8 mouse cellular contexts compared by ENCODE assay signal in the genomic region with DNA sequence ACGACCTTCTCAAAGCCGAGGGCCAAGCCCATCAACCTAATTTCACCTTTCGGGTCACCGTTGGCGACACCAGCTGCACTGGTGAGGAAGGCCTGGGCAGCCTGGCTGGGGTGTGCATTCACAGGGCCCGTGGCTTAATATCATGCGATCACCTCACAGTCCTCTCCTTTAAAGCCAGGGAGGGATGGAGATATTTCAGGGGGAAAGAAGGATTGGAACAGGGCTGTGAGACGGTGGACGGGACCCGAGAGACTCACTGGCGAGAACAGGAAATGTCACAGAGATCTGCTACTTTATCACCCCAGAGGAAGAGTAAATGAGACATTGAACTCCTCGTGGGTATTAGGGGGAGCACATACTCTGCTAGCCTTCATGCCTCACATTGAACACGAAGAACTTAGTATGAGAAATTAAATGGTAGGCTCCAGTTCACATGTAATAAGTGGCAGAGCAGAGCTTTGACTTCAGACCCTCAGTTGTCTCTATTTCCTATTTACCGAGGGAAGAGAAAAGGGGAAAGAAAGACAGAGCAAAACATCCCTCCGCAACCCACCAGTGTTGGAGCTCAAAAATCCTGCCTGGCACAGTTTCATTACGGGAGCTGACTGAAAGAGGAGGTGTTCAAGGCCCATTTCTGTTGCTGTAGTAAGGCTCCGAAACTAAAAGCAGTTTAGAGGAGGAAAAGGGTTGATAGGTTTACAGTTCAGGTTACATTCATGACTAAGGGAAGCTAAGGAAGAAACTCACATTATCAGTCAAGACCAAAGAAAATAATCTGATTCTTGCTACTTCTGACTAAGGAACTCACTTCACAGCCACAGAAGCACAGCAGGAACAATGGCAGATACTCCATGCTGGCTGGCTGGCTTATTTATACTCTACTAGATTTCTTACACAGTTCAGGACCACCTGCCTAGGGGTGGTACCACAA. TPM values are rescaled to one million over a fixed set of nuclear protein-coding genes. Genes with fewer than 3 reads are reported as not detected.
DNase-seq lines count a peak whose midpoint lies in the region; ATAC-seq lines count a peak whose summit lies in the region.

No protein-coding gene starts in this region.

- H3K27ac ChIP-seq in liver, embryonic 11.5 days (ENCODE audit: low read depth, low read length): 0 out of 2 replicates have a peak overlapping the region, but pooled peaks have one; percentile 98

- peaks cover 15% of the 10 kb centered on the region for H3K27me3 ChIP-seq in erythroblast, embryonic 14.5 days (ENCODE audit: control insufficient read depth)
- no peaks in the 10 kb centered on the region for H3K27me3 ChIP-seq in liver, embryonic 11.5 days (replicated peaks; ENCODE audit: control insufficient read depth, insufficient read depth, low read length)

- ATAC-seq in erythroblast, adult 5-6 weeks (replicated peaks; ENCODE audit: low FRiP score, poor library complexity, severe bottlenecking): no peak
- ATAC-seq in liver, embryonic 11.5 days (replicated peaks; ENCODE audit: low FRiP score): no peak
- ATAC-seq in activated CD4-positive, CD25-positive, alpha-beta regulatory T cell, adult 4 months: no peak

- DNase-seq in thymus, postnatal 4 days: peak; percentile 23
- no peak for DNase-seq in thymus, postnatal 36 days
- no peak for DNase-seq in liver, embryonic 11.5 days (ENCODE audit: low spot score)
- DNase-seq in retina, embryonic 14.5 days (ENCODE audit: low spot score): no peak
- no peak for DNase-seq in ovary, postnatal 36 days (ENCODE audit: low spot score)

- H3K9ac ChIP-seq in liver, embryonic 11.5 days (ENCODE audit: low read depth, low read length): peak overlapping the region; percentile 94

- H3K4me1 ChIP-seq in erythroblast, embryonic 14.5 days (ENCODE audit: control insufficient read depth): peaks cover 57% of the 10 kb centered on the region
- H3K4me1 ChIP-seq in liver, embryonic 11.5 days (replicated peaks; ENCODE audit: control insufficient read depth, insufficient read depth, low read length): peaks cover 28% of the 10 kb centered on the region

- H3K36me3 ChIP-seq in erythroblast, embryonic 14.5 days (ENCODE audit: control insufficient read depth): peaks cover 42% of the 10 kb centered on the region
- peaks cover 14% of the 10 kb centered on the region; the same call in 1 of the 2 replicates for H3K36me3 ChIP-seq in liver, embryonic 11.5 days (ENCODE audit: control insufficient read depth, insufficient read depth, low read length)

- no peaks in the 10 kb centered on the region for H3K9me3 ChIP-seq in erythroblast, embryonic 14.5 days (ENCODE audit: control insufficient read depth, low read length)
- no peaks in the 10 kb centered on the region for H3K9me3 ChIP-seq in liver, embryonic 11.5 days (ENCODE audit: control insufficient read depth, low read length)

- peak overlapping the region; percentile 95 for H3K4me3 ChIP-seq in erythroblast, embryonic 14.5 days (replicated peaks)
- H3K4me3 ChIP-seq in liver, embryonic 11.5 days (ENCODE audit: low read depth, low read length): peak overlapping the region; percentile 77

- WGBS in liver, embryonic 11.5 days: 44% methylated on average over 17 of the region's 17 CpGs

- H3K4me2 ChIP-seq in liver, embryonic 11.5 days: peak overlapping the region; percentile 96

RNA-seq across cellular contexts. Expression of gene Tarbp2, which starts 1.5 kb away (rescaled TPM):
- polyA plus RNA-seq in erythroblast, embryonic 14.5 days (2012): 11.9 and 12.1 TPM in 2 replicates
- total RNA-seq in erythroblast, adult 5-6 weeks (2015; ENCODE audit: low replicate concordance): 3.5 and 7.3 TPM in 2 replicates
- total RNA-seq in erythroblast, adult 5-6 weeks (2017; ENCODE audit: low replicate concordance): 9.6 and 13.5 TPM in 2 replicates
- polyA plus RNA-seq in liver, embryonic 11.5 days (2014; fragmentation: Nextera tagmentation; extraction: Ambion mirVana): 96.7 and 105 TPM in 2 replicates
- 10 to 100 TPM; 25.3 to 25.9 TPM for polyA plus RNA-seq in activated CD4-positive, CD25-positive, alpha-beta regulatory T cell, adult 4 months (2017; shearing (Covaris generic))

RNA-seq across cellular contexts. Expression of gene Map3k12, which starts 2.6 kb away (rescaled TPM):
- polyA plus RNA-seq in erythroblast, embryonic 14.5 days (2012): 0.01 TPM in 2 replicates
- not detected in 2 replicates for total RNA-seq in erythroblast, adult 5-6 weeks (2015; ENCODE audit: low replicate concordance)
- 0.34 and 1.1 TPM in 2 replicates for total RNA-seq in erythroblast, adult 5-6 weeks (2017; ENCODE audit: low replicate concordance)
- polyA plus RNA-seq in liver, embryonic 11.5 days (2014; fragmentation: Nextera tagmentation; extraction: Ambion mirVana): 7.7 and 7.9 TPM in 2 replicates
- polyA plus RNA-seq in activated CD4-positive, CD25-positive, alpha-beta regulatory T cell, adult 4 months (2017; shearing (Covaris generic)): 1 to 10 TPM; 5.5 to 6.2 TPM

RNA-seq across cellular contexts. Expression of gene Npff, which starts 5.3 kb away (rescaled TPM):
- 0.16 and 0.17 TPM in 2 replicates for polyA plus RNA-seq in erythroblast, embryonic 14.5 days (2012)
- total RNA-seq in erythroblast, adult 5-6 weeks (2015; ENCODE audit: low replicate concordance): 4.6 TPM in 1 of 2 replicates, not detected in the other
- 5.9 TPM in 1 of 2 replicates, not detected in the other for total RNA-seq in erythroblast, adult 5-6 weeks (2017; ENCODE audit: low replicate concordance)
- polyA plus RNA-seq in liver, embryonic 11.5 days (2014; fragmentation: Nextera tagmentation; extraction: Ambion mirVana): 0.86 and 1.2 TPM in 2 replicates
- polyA plus RNA-seq in activated CD4-positive, CD25-positive, alpha-beta regulatory T cell, adult 4 months (2017; shearing (Covaris generic)): 1 to 10 TPM; 3.7 to 5.7 TPM

RNA-seq across cellular contexts. Expression of gene Gm10337, which starts 16.0 kb away (rescaled TPM):
- not detected in 2 replicates for polyA plus RNA-seq in erythroblast, embryonic 14.5 days (2012)
- not detected in 2 replicates for total RNA-seq in erythroblast, adult 5-6 weeks (2015; ENCODE audit: low replicate concordance)
- total RNA-seq in erythroblast, adult 5-6 weeks (2017; ENCODE audit: low replicate concordance): not detected in 2 replicates
- not detected in 2 replicates for polyA plus RNA-seq in liver, embryonic 11.5 days (2014; fragmentation: Nextera tagmentation; extraction: Ambion mirVana)
- polyA plus RNA-seq in activated CD4-positive, CD25-positive, alpha-beta regulatory T cell, adult 4 months (2017; shearing (Covaris generic)): not detected

RNA-seq across cellular contexts. Expression of gene Pcbp2, which starts 49.1 kb away (rescaled TPM):
- 31.3 and 62.4 TPM in 2 replicates for polyA plus RNA-seq in erythroblast, embryonic 14.5 days (2012)
- total RNA-seq in erythroblast, adult 5-6 weeks (2015; ENCODE audit: low replicate concordance): 252 and 321 TPM in 2 replicates
- total RNA-seq in erythroblast, adult 5-6 weeks (2017; ENCODE audit: low replicate concordance): 85.4 and 91.0 TPM in 2 replicates
- polyA plus RNA-seq in liver, embryonic 11.5 days (2014; fragmentation: Nextera tagmentation; extraction: Ambion mirVana): 187 and 220 TPM in 2 replicates
- polyA plus RNA-seq in activated CD4-positive, CD25-positive, alpha-beta regulatory T cell, adult 4 months (2017; shearing (Covaris generic)): 100 to 1,000 TPM; 208 to 220 TPM
